Mouse (Mus musculus): ENCODE data around the gene Slc27a1. TPM values are rescaled to one million over a fixed set of nuclear protein-coding genes. Genes with fewer than 3 reads are reported as not detected.

Slc27a1 gene
- polyA plus RNA-seq, 1 experiment: 16.4 TPM

GRCm38 (mm10) chr8:71629781-71630212 is 61.1 kb downstream of the Slc27a1 start:
- Histone ChIP-seq H3K9me3 (no peaks in the 10 kb centered on the region), H3K36me3 (replicated peaks; ENCODE audit: low read length) (peaks cover 35% of the 10 kb centered on the region), H3K4me3 (replicated peaks) (peak overlapping the region; percentile 94), H3K27me3 (replicated peaks) (peaks cover 1% of the 10 kb centered on the region), H3K4me1 (peaks cover 91% of the 10 kb centered on the region)
- TF ChIP-seq FLI1 (IDR thresholded peaks at IDR 0.05; ENCODE audit: low read length) (no peak), GATA1 (IDR thresholded peaks at IDR 0.05; ENCODE audit: borderline replicate concordance, low read length) (no peak)

- Histone ChIP-seq H3K4me1 (peaks cover 95% of the 10 kb centered on the region), H3K27me3 (replicated peaks) (peaks cover 9% of the 10 kb centered on the region), H3K36me3 (replicated peaks; ENCODE audit: low read length) (peaks cover 35% of the 10 kb centered on the region), H3K4me3 (replicated peaks) (no peak overlapping the region), H3K9me3 (no peaks in the 10 kb centered on the region)
- TF ChIP-seq GATA1 (IDR thresholded peaks at IDR 0.05; ENCODE audit: borderline replicate concordance, low read length): no peak
- no peak for TF ChIP-seq FLI1 (IDR thresholded peaks at IDR 0.05; ENCODE audit: low read length)
Measured at GRCm38 (mm10) chr8:71630761-71631160, 62.1 kb downstream of the Slc27a1 start.

- no peak for TF ChIP-seq FLI1 (IDR thresholded peaks at IDR 0.05; ENCODE audit: low read length)
- no peak for TF ChIP-seq GATA1 (IDR thresholded peaks at IDR 0.05; ENCODE audit: borderline replicate concordance, low read length)
- Histone ChIP-seq H3K4me3 (replicated peaks) (peak overlapping the region; percentile 18), H3K4me1 (peaks cover 98% of the 10 kb centered on the region), H3K36me3 (replicated peaks; ENCODE audit: low read length) (peaks cover 35% of the 10 kb centered on the region), H3K27me3 (replicated peaks) (peaks cover 10% of the 10 kb centered on the region), H3K9me3 (no peaks in the 10 kb centered on the region)
Measured at GRCm38 (mm10) chr8:71631897-71632296, 63.2 kb downstream of the Slc27a1 start.

GRCm38 (mm10) chr8:71633164-71633563 is 64.5 kb downstream of the Slc27a1 start:
- H3K9me3 ChIP-seq: no peaks in the 10 kb centered on the region
- H3K27me3 ChIP-seq (replicated peaks): peaks cover 10% of the 10 kb centered on the region
- TF ChIP-seq GATA1 (IDR thresholded peaks at IDR 0.05; ENCODE audit: borderline replicate concordance, low read length): no peak
- no peak for TF ChIP-seq FLI1 (IDR thresholded peaks at IDR 0.05; ENCODE audit: low read length)
- peaks cover 98% of the 10 kb centered on the region for H3K4me1 ChIP-seq
- H3K4me3 ChIP-seq (replicated peaks): peak overlapping the region; percentile 91
- H3K36me3 ChIP-seq (replicated peaks; ENCODE audit: low read length): peaks cover 31% of the 10 kb centered on the region

- Histone ChIP-seq H3K27me3 (replicated peaks) (peaks cover 14% of the 10 kb centered on the region), H3K9me3 (no peaks in the 10 kb centered on the region), H3K4me3 (replicated peaks) (peak overlapping the region; percentile 64), H3K4me1 (peaks cover 97% of the 10 kb centered on the region), H3K36me3 (replicated peaks; ENCODE audit: low read length) (peaks cover 40% of the 10 kb centered on the region)
- TF ChIP-seq FLI1 (IDR thresholded peaks at IDR 0.05; ENCODE audit: low read length) (no peak), GATA1 (IDR thresholded peaks at IDR 0.05; ENCODE audit: borderline replicate concordance, low read length) (no peak)
Measured at GRCm38 (mm10) chr8:71633981-71634667, 65.4 kb downstream of the Slc27a1 start.

Other genes with a start within 250 kb of the Slc27a1 start
- 136 and 255 TPM in 2 replicates for gene Use1, start 202.0 kb upstream of the Slc27a1 start, polyA plus RNA-seq (2012; ENCODE audit: insufficient read depth, low replicate concordance)
- 79.6 and 103 TPM in 2 replicates for gene Ocel1, start 197.6 kb upstream of the Slc27a1 start, polyA plus RNA-seq (2012; ENCODE audit: insufficient read depth, low replicate concordance)
- gene Nr2f6, start 186.9 kb upstream of the Slc27a1 start, polyA plus RNA-seq (2012; ENCODE audit: insufficient read depth, low replicate concordance): 20.8 and 45.4 TPM in 2 replicates
- gene Ushbp1, start 173.1 kb upstream of the Slc27a1 start, polyA plus RNA-seq (2012; ENCODE audit: insufficient read depth, low replicate concordance): 0.06 TPM in 1 of 2 replicates, not detected in the other
- gene Babam1, start 172.0 kb upstream of the Slc27a1 start, polyA plus RNA-seq (2012; ENCODE audit: insufficient read depth, low replicate concordance): 62.3 and 94.3 TPM in 2 replicates
- gene Ankle1, start 162.9 kb upstream of the Slc27a1 start, polyA plus RNA-seq (2012; ENCODE audit: insufficient read depth, low replicate concordance): 3.3 and 6.3 TPM in 2 replicates
- 8.9 and 22.6 TPM in 2 replicates for gene Abhd8, start 105.2 kb upstream of the Slc27a1 start, polyA plus RNA-seq (2012; ENCODE audit: insufficient read depth, low replicate concordance)
- 206 and 242 TPM in 2 replicates for gene Mrpl34, start 103.9 kb upstream of the Slc27a1 start, polyA plus RNA-seq (2012; ENCODE audit: insufficient read depth, low replicate concordance)
- gene Dda1, start 99.7 kb upstream of the Slc27a1 start, polyA plus RNA-seq (2012; ENCODE audit: insufficient read depth, low replicate concordance): 346 and 1,390 TPM in 2 replicates
- gene Ano8, start 82.9 kb upstream of the Slc27a1 start, polyA plus RNA-seq (2012; ENCODE audit: insufficient read depth, low replicate concordance): 3.3 and 3.4 TPM in 2 replicates
- 17.4 and 21.7 TPM in 2 replicates for gene Gtpbp3, start 80.8 kb upstream of the Slc27a1 start, polyA plus RNA-seq (2012; ENCODE audit: insufficient read depth, low replicate concordance)
- gene Plvap, start 57.1 kb upstream of the Slc27a1 start, polyA plus RNA-seq (2012; ENCODE audit: insufficient read depth, low replicate concordance): 4.0 and 6.0 TPM in 2 replicates
- gene Ccdc194, start 43.2 kb upstream of the Slc27a1 start, polyA plus RNA-seq (2012; ENCODE audit: insufficient read depth, low replicate concordance): 0.16 TPM in 1 of 2 replicates, not detected in the other
- gene Bst2, start 31.4 kb upstream of the Slc27a1 start, polyA plus RNA-seq (2012; ENCODE audit: insufficient read depth, low replicate concordance): 105 and 345 TPM in 2 replicates
- 199 and 226 TPM in 2 replicates for gene Mvb12a, start 26.0 kb upstream of the Slc27a1 start, polyA plus RNA-seq (2012; ENCODE audit: insufficient read depth, low replicate concordance)
- 1.3 TPM in 1 of 2 replicates, not detected in the other for gene Tmem221, start 10.0 kb upstream of the Slc27a1 start, polyA plus RNA-seq (2012; ENCODE audit: insufficient read depth, low replicate concordance)
- gene Nxnl1, start 2.3 kb upstream of the Slc27a1 start, polyA plus RNA-seq (2012; ENCODE audit: insufficient read depth, low replicate concordance): not detected in 2 replicates
- gene Pgls, start 23.3 kb downstream of the Slc27a1 start, polyA plus RNA-seq (2012; ENCODE audit: insufficient read depth, low replicate concordance): 330 and 634 TPM in 2 replicates
- 2.5 and 27.1 TPM in 2 replicates for gene Fam129c, start 28.8 kb downstream of the Slc27a1 start, polyA plus RNA-seq (2012; ENCODE audit: insufficient read depth, low replicate concordance)
- gene Colgalt1, start 42.1 kb downstream of the Slc27a1 start, polyA plus RNA-seq (2012; ENCODE audit: insufficient read depth, low replicate concordance): 14.0 and 14.8 TPM in 2 replicates
- 8.9 and 10.8 TPM in 2 replicates for gene Unc13a, start 102.9 kb downstream of the Slc27a1 start, polyA plus RNA-seq (2012; ENCODE audit: insufficient read depth, low replicate concordance)
- gene Jak3, start 107.4 kb downstream of the Slc27a1 start, polyA plus RNA-seq (2012; ENCODE audit: insufficient read depth, low replicate concordance): 209 and 434 TPM in 2 replicates
- gene Insl3, start 120.3 kb downstream of the Slc27a1 start, polyA plus RNA-seq (2012; ENCODE audit: insufficient read depth, low replicate concordance): 241 and 376 TPM in 2 replicates
- 0.77 TPM in 1 of 2 replicates, not detected in the other for gene B3gnt3, start 132.9 kb downstream of the Slc27a1 start, polyA plus RNA-seq (2012; ENCODE audit: insufficient read depth, low replicate concordance)
- 48.6 and 69.2 TPM in 2 replicates for gene Fcho1, start 156.8 kb downstream of the Slc27a1 start, polyA plus RNA-seq (2012; ENCODE audit: insufficient read depth, low replicate concordance)

Data from megakaryocyte, embryonic 14.5 days (primary cell).